Mouse (Mus musculus) megakaryocyte progenitor cell, adult 5-6 weeks (primary cell): Measurements from ENCODE around the gene Sike1. TPM values are rescaled to one million over a fixed set of nuclear protein-coding genes. Genes with fewer than 3 reads are reported as not detected.

ENCODE experiments used
- ATAC-seq: replicated peaks from 2 replicates; pipeline ENCODE4 v1.8.0; 2016; ENCODE audit warnings: mild to moderate bottlenecking, moderate TSS enrichment, inconsistent platforms; ENCODE audit not compliant: poor library complexity
- total RNA-seq, 2 experiments: library from RNA; stranded (forward) in 1 of 2; stranded (reverse) in 1 of 2; fragments of 157-497, 149-512 nt in 1 of 2; fragments of 200-1000 nt in 1 of 2; gene quantifications; 2 replicates each; pipeline versions ENCODE4 v1.2.3 to v1.2.4; 2015 to 2017

Sike1 gene
- total RNA-seq, 2 experiments from 2014 or later = 14.5 to 41.4 TPM

DNA sequence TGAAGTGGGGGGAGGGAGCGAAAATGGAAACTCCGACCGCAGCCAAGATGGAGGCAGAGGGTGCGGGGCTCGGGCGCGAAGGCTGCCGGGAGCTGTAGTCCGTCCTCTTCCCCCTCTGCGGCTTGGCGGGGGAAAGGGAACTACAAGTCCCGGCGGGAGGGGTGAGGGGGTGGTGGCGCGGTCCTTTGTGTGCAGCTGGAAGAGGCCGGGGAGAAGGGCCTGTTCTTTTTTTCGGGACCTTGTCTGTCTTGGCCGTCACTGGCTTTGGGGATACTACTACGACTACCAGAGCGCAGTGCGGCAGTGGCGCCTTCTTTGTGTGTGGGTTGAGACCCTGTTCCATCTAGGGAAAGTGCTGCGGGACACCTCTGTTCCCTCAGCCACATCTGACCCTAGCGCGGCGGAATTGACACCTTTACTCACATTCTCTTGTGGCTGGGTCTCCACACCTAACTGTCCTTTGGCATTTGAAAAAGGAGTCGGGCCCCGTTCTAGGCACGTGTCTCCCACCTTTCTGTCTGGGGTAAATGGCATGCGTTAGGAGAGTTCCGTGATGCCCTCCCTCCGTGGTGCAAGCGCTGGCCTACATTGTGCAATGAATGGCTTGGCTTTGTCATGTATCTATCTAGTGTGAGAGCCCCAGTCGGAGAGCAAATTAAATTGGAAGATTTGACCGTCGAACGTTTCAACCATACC lies 25.6 kb downstream of the Sike1 start:
- ATAC-seq = peak; percentile 73

GRCm38 (mm10) chr3:103026174-103026573 lies 30.7 kb downstream of the Sike1 start:
- peak; percentile 66 for ATAC-seq

DNA sequence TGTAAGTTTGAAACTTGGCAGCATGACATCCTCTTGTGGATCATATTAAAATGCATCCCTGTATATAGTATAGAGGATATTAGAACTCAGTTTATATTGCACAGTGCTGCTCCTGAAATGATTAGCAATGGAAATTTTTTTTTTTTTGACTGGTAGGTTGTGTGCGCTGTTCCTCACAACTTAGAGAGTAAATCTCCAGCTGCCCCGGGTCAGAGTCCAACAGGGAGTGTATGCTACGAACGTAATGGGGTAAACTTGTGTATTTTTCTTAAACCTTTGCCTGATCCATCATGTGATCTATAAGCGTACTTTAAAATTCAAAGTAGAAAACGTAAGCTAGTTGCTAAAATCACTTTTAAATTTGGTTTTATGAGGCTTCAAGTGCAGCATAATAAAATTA lies 44.8 kb downstream of the Sike1 start:
- no peak for ATAC-seq

- 0 out of 2 replicates have a peak, but pooled peaks have one; percentile 17 for ATAC-seq
Observed at GRCm38 (mm10) chr3:103040861-103041379, 45.4 kb downstream of the Sike1 start.

- ATAC-seq = no peak
Observed at GRCm38 (mm10) chr3:103056016-103056595, 60.6 kb downstream of the Sike1 start.

GRCm38 (mm10) chr3:103057752-103058151 lies 62.2 kb downstream of the Sike1 start:
- peak; percentile 10 for ATAC-seq

Other genes with a start within 250 kb of the Sike1 start
- not detected in 2 replicates for gene Tshb, start 213.0 kb upstream of the Sike1 start, total RNA-seq (2015)
- not detected in 2 replicates for gene Tshb, start 213.0 kb upstream of the Sike1 start, total RNA-seq (2017)
- not detected in 2 replicates for gene Sycp1, start 59.6 kb upstream of the Sike1 start, total RNA-seq (2015)
- not detected in 2 replicates for gene Sycp1, start 59.6 kb upstream of the Sike1 start, total RNA-seq (2017)
- not detected in 2 replicates for gene Nr1h5, start 31.6 kb upstream of the Sike1 start, total RNA-seq (2015)
- gene Nr1h5, start 31.6 kb upstream of the Sike1 start, total RNA-seq (2017) = not detected in 2 replicates
- gene Csde1, start 24.7 kb downstream of the Sike1 start, total RNA-seq (2015) = 283 and 297 TPM in 2 replicates
- 545 and 751 TPM in 2 replicates for gene Csde1, start 24.7 kb downstream of the Sike1 start, total RNA-seq (2017)
- 65.6 and 65.7 TPM in 2 replicates for gene Nras, start 62.6 kb downstream of the Sike1 start, total RNA-seq (2015)
- gene Nras, start 62.6 kb downstream of the Sike1 start, total RNA-seq (2017) = 60.8 and 77.7 TPM in 2 replicates
- not detected in 2 replicates for gene Ampd1, start 78.3 kb downstream of the Sike1 start, total RNA-seq (2015)
- not detected in 2 replicates for gene Ampd1, start 78.3 kb downstream of the Sike1 start, total RNA-seq (2017)
- 1.1 and 1.4 TPM in 2 replicates for gene Dennd2c, start 106.9 kb downstream of the Sike1 start, total RNA-seq (2015)
- gene Dennd2c, start 106.9 kb downstream of the Sike1 start, total RNA-seq (2017) = 0.54 and 1.1 TPM in 2 replicates
- 129 and 130 TPM in 2 replicates for gene Bcas2, start 175.9 kb downstream of the Sike1 start, total RNA-seq (2015)
- 169 and 190 TPM in 2 replicates for gene Bcas2, start 175.9 kb downstream of the Sike1 start, total RNA-seq (2017)